Mouse (Mus musculus) CH12.LX (cell line): ENCODE measurements around the gene Rfx6. TPM values are rescaled to one million over a fixed set of nuclear protein-coding genes. Genes with fewer than 3 reads are reported as not detected.

Source experiments
- DNase-seq: peaks from one replicate; pipeline ENCODE4 v3.0.0-alpha.2; 2013; ENCODE audit errors: extremely low read depth
- H3K27ac ChIP-seq: 2 replicates; pipeline ENCODE4 v1.5.1; 2012; ENCODE audit warnings: low read depth, mild to moderate bottlenecking, control low read depth, moderate library complexity; ENCODE audit not compliant: insufficient read depth
- H3K27me3 ChIP-seq: replicated peaks from 2 replicates; pipeline ENCODE3; 2012; ENCODE audit warnings: inconsistent platforms
- H3K36me3 ChIP-seq, 2 experiments: replicated peaks in 1 of 2; 2 replicates each; pipeline versions ENCODE3 to v1.6.1; 2012; ENCODE audit warnings: inconsistent platforms in 1 of 2, low read length in 1 of 2, mild to moderate bottlenecking in 1 of 2, mixed read lengths in 1 of 2, moderate library complexity in 1 of 2; ENCODE audit not compliant: control insufficient read depth in 1 of 2, insufficient read depth in 1 of 2
- H3K4me1 ChIP-seq, 2 experiments: 2 replicates each; pipeline ENCODE4 v1.6.1; 2012; ENCODE audit warnings: inconsistent platforms in 1 of 2, moderate library complexity in 1 of 2; ENCODE audit not compliant: insufficient read depth in 2 of 2, control insufficient read depth in 1 of 2
- H3K4me2 ChIP-seq: 2 replicates; pipeline ENCODE4 v1.6.1; 2012; ENCODE audit warnings: low read depth, mild to moderate bottlenecking, control low read depth; ENCODE audit not compliant: poor library complexity, insufficient read depth, severe bottlenecking
- H3K4me3 ChIP-seq, 3 experiments: fragments of 150-350 bp in 1 of 3; sonication (generic) in 1 of 3; replicated peaks in 1 of 3; 2 replicates each; pipeline versions ENCODE3 to v1.5.1; 2011 to 2012; ENCODE audit warnings: low read depth in 2 of 3, low read length in 2 of 3, mild to moderate bottlenecking in 2 of 3, moderate library complexity in 2 of 3, control low read depth in 1 of 3, improper control_type of control experiment in 1 of 3, inconsistent platforms in 1 of 3, mixed read lengths in 1 of 3; ENCODE audit not compliant: poor library complexity in 1 of 3
- H3K79me2 ChIP-seq: replicated peaks from 2 replicates; pipeline ENCODE4 v1.6.1; 2012; ENCODE audit warnings: mild to moderate bottlenecking, moderate library complexity; ENCODE audit not compliant: control insufficient read depth, poor library complexity, insufficient read depth, severe bottlenecking; ENCODE audit errors: extremely low read depth
- H3K9ac ChIP-seq: 2 replicates; pipeline ENCODE4 v1.6.1; 2012; ENCODE audit warnings: low read depth, mild to moderate bottlenecking, control low read depth, moderate library complexity; ENCODE audit not compliant: insufficient read depth
- H3K9me3 ChIP-seq: replicated peaks from 2 replicates; pipeline ENCODE3; 2012; ENCODE audit warnings: low read length, inconsistent platforms, mixed read lengths
- BHLHE40 ChIP-seq: IDR thresholded peaks from 2 replicates; pipeline ENCODE4 v1.6.1; 2011; ENCODE audit warnings: mild to moderate bottlenecking, low read depth, low read length, improper control_type of control experiment
- CHD1 ChIP-seq: IDR thresholded peaks from 2 replicates; pipeline ENCODE4 v1.6.1; 2012; ENCODE audit warnings: low read depth, low read length, improper control_type of control experiment, inconsistent platforms
- CHD2 ChIP-seq: IDR thresholded peaks from 2 replicates; pipeline ENCODE4 v1.6.1; 2011; ENCODE audit warnings: low read length, improper control_type of control experiment
- ELF1 ChIP-seq: IDR thresholded peaks from 2 replicates; pipeline ENCODE4 v1.6.1; 2014; ENCODE audit warnings: low read depth, mild to moderate bottlenecking, inconsistent platforms, low read length, improper control_type of control experiment
- EP300 ChIP-seq: IDR thresholded peaks from 2 replicates; pipeline ENCODE4 v1.6.1; 2011; ENCODE audit warnings: low read length, improper control_type of control experiment
- ETS1 ChIP-seq: conservative IDR thresholded peaks from 2 replicates; pipeline ENCODE4 v1.6.1; 2012; ENCODE audit warnings: low read depth, mild to moderate bottlenecking, inconsistent platforms, low read length, improper control_type of control experiment, moderate library complexity
- HCFC1 ChIP-seq: IDR thresholded peaks from 2 replicates; pipeline ENCODE4 v1.6.1; 2012; ENCODE audit warnings: low read depth, mild to moderate bottlenecking, inconsistent platforms, low read length, improper control_type of control experiment
- IRF4 ChIP-seq: IDR thresholded peaks from 2 replicates; pipeline ENCODE4 v1.6.1; 2014; ENCODE audit warnings: low read depth, mild to moderate bottlenecking, inconsistent platforms, low read length, improper control_type of control experiment
- JUND ChIP-seq: conservative IDR thresholded peaks from 2 replicates; pipeline ENCODE4 v1.6.1; 2011; ENCODE audit warnings: low read depth, low read length, improper control_type of control experiment
- MAFK ChIP-seq: IDR thresholded peaks from 2 replicates; pipeline ENCODE4 v1.6.1; 2011; ENCODE audit warnings: low read length, improper control_type of control experiment; ENCODE audit not compliant: insufficient replicate concordance
- MAZ ChIP-seq: IDR thresholded peaks from 2 replicates; pipeline ENCODE4 v1.6.1; 2012; ENCODE audit warnings: low read depth, mild to moderate bottlenecking, inconsistent platforms, low read length, improper control_type of control experiment, moderate library complexity
- MXI1 ChIP-seq: IDR thresholded peaks from 2 replicates; pipeline ENCODE4 v1.6.1; 2011; ENCODE audit warnings: mild to moderate bottlenecking, low read depth, low read length, improper control_type of control experiment
- PAX5 ChIP-seq: IDR thresholded peaks from 2 replicates; pipeline ENCODE4 v1.6.1; 2012; ENCODE audit warnings: low read length, inconsistent platforms, mixed read lengths
- POLR2A ChIP-seq: IDR thresholded peaks from 2 replicates; pipeline ENCODE4 v1.6.1; 2011; ENCODE audit warnings: low read depth, mild to moderate bottlenecking, improper control_type of control experiment, low read length
- POLR2AphosphoS2 ChIP-seq: IDR thresholded peaks from 2 replicates; pipeline ENCODE4 v1.6.1; 2011; ENCODE audit warnings: low read depth, low read length, improper control_type of control experiment
- SIN3A ChIP-seq: IDR thresholded peaks from 2 replicates; pipeline ENCODE4 v1.6.1; 2012; ENCODE audit warnings: low read length, improper control_type of control experiment, inconsistent platforms
- TBP ChIP-seq: conservative IDR thresholded peaks from 2 replicates; pipeline ENCODE4 v1.6.1; 2011; ENCODE audit warnings: low read depth, low read length, improper control_type of control experiment
- TCF12 ChIP-seq: IDR thresholded peaks from 2 replicates; pipeline ENCODE4 v1.6.1; 2014; ENCODE audit warnings: low read depth, mild to moderate bottlenecking, inconsistent platforms, low read length, improper control_type of control experiment
- USF2 ChIP-seq: conservative IDR thresholded peaks from 2 replicates; pipeline ENCODE4 v1.6.1; 2011; ENCODE audit warnings: low read depth, low read length, improper control_type of control experiment
- ZC3H11A ChIP-seq: IDR thresholded peaks from 2 replicates; pipeline ENCODE4 v1.6.1; 2012; ENCODE audit warnings: low read depth, mild to moderate bottlenecking, inconsistent platforms, low read length, improper control_type of control experiment
- ZMIZ1 ChIP-seq: IDR thresholded peaks from 2 replicates; pipeline ENCODE4 v1.6.1; 2012; ENCODE audit warnings: low read depth, mild to moderate bottlenecking, inconsistent platforms, low read length, improper control_type of control experiment
- dilution Hi-C: fragments of 300-500 bp; cut with MboI; formaldehyde crosslinking; loops from 2 replicates; pipeline ENCODE4 v1.14.3; 2020; ENCODE audit warnings: low sequenced_read_pairs; ENCODE audit not compliant: extremely low pct_unique_long_range_greater_than_20kb, extremely low pct_ligation_motif_present
- in situ Hi-C: fragments of 300-500 bp; cut with MboI; formaldehyde crosslinking; loops from 3 replicates; pipeline ENCODE4 v1.14.3; 2019; ENCODE audit warnings: low sequenced_read_pairs, low pct_ligation_motif_present, low pct_unique_long_range_greater_than_20kb, mixed read lengths
- polyA plus RNA-seq: library from polyadenylated mRNA; unstranded; fragments of >175 nt; gene quantifications from 2 replicates; pipeline ENCODE4 v1.2.1, GENCODE M21; 2012; ENCODE audit warnings: low read depth; ENCODE audit not compliant: insufficient read length
- total RNA-seq, 2 experiments: library from RNA; depleted of rRNA; stranded (reverse); fragments of 300-350 nt in 1 of 2; fragments of >200 nt in 1 of 2; gene quantifications; 2 replicates each; pipeline ENCODE4 v1.2.3; 2012 to 2014

The Rfx6 gene
- total and polyA plus RNA-seq, 3 experiments: not detected

- no peak for DNase-seq
These were observed 90.9 kb downstream of the Rfx6 start for GRCm38 (mm10) chr10:51768445-51768844.

GRCm38 (mm10) chr10:51769252-51769651 lies 91.7 kb downstream of the Rfx6 start:
- Histone ChIP-seq H3K27ac (no peak overlapping the region), H3K4me2 (no peak overlapping the region), H3K4me3 (no peak overlapping the region), H3K9me3 (no peaks in the 10 kb centered on the region), H3K9ac (no peak overlapping the region), H3K79me2 (no peaks in the 10 kb centered on the region), H3K4me1 (no peaks in the 10 kb centered on the region), H3K36me3 (no peaks in the 10 kb centered on the region), H3K27me3 (no peaks in the 10 kb centered on the region)
- DNase-seq: no peak
- dilution Hi-C loops: no loop called here
- TF ChIP-seq JUND (no peak), IRF4 (no peak), HCFC1 (no peak), POLR2AphosphoS2 (no peak), PAX5 (no peak), ETS1 (no peak), BHLHE40 (no peak), ZC3H11A (no peak), ZMIZ1 (no peak), EP300 (no peak)
- TF ChIP-seq, all 38 proteins: peak for 0
- in situ Hi-C loops: no loop called here

More at GRCm38 (mm10) chr10:51768445-51768844, 90.9 kb downstream of the Rfx6 start:
- H3K79me2 ChIP-seq: no peaks in the 10 kb centered on the region
- H3K9ac ChIP-seq: no peak overlapping the region
- H3K4me1 ChIP-seq: no peaks in the 10 kb centered on the region
- H3K27me3 ChIP-seq: no peaks in the 10 kb centered on the region
- H3K9me3 ChIP-seq: no peaks in the 10 kb centered on the region
- TF ChIP-seq POLR2AphosphoS2 (no peak), MAZ (no peak), CHD1 (no peak), SIN3A (no peak), ELF1 (no peak), IRF4 (no peak), ZC3H11A (no peak), EP300 (no peak), MAFK (no peak), MXI1 (no peak), BHLHE40 (no peak), TCF12 (no peak), USF2 (no peak), JUND (no peak), CHD2 (no peak), ETS1 (no peak), TBP (no peak), POLR2A (no peak)
- H3K4me2 ChIP-seq: no peak overlapping the region
- dilution Hi-C loops (no loop called here), in situ Hi-C loops (no loop called here)
- no peak overlapping the region for H3K27ac ChIP-seq
- H3K36me3 ChIP-seq: no peaks in the 10 kb centered on the region
- no peak overlapping the region for H3K4me3 ChIP-seq
